Mouse (Mus musculus): ENCODE results near the gene Tbrg1.
A peak's percentile ranks its signal among the peaks of the same experiment; 100 is the strongest.

The Tbrg1 gene

DNA sequence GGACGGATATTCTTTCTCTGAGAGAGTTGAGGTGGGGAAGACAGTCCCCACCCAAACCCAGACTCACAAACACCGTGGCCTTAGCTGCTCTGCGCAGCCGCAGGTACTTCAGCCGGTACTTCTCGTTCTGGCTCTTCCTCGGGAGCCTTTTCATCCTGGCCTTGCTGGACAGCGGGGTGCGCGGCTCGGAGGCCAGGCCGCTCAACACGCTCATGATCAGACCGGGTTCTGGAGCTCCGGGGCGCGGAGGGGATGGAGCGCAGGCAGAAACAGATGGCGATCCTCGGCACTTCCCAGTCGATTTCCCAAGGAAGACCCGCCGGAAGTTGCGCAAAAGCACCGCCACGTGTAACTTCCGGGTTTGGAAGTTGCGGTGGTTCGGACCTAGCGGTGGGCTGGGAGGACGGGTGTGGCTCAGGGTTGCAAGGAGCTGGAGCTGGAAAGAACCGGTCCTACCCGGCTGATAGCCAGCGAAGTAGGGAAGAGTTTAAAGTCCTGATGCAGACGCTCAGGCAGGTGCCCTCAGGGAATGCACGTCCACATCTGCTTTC lies at the start of gene Tbrg1:
Gene Tbrg1 (minus strand): TSS at position 382 of the 551 bp plus-strand sequence.
- peak; percentile 68 for DNase-seq

GRCm38 (mm10) chr9:37689970-37690686 lies 33.0 kb upstream of the Tbrg1 start:
- no peak for DNase-seq

DNA sequence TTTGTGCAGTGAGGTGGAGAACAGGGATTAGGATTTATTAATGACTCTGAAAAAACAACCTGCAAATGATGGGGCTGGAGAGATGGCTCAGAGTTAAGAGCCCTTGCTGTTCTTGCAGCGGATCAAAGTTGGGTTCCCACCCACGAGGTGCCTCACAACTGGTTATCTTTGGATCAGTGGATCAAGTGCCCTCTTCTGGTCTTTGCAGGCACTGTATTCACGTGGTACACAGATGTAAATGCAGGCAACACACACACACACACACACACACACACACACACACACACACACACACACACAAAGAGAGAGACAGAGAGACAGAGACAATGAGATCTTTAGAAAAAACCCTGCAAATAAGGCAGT lies 30.8 kb upstream of the Tbrg1 start:
- DNase-seq: no peak

GRCm38 (mm10) chr9:37687288-37687940 lies 30.3 kb upstream of the Tbrg1 start:
- DNase-seq: no peak

GRCm38 (mm10) chr9:37681123-37681522 lies 24.0 kb upstream of the Tbrg1 start:
- no peak for DNase-seq

- DNase-seq: no peak
Measured at GRCm38 (mm10) chr9:37675287-37675686, 18.2 kb upstream of the Tbrg1 start.

DNA sequence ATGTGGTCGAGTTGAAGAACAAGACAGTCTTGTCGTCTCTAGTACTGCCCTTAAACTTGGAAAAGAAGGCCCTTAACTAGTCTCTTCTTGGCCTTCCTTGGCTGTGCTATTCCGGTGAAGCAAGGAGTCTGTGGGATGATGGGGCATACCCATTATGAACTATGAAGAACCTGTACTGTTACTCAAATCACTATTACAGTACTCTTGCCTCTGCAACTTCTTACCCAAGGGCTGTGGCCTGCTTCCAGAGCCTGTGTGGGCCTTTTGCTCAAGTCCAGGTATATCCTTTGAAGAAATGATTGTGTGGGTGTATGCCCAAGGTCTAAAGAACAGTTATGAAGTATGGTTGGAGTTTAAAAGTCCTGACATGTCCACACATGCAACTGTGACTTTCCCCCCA lies 13.1 kb upstream of the Tbrg1 start:
- DNase-seq: no peak

- no peak for DNase-seq
Measured at GRCm38 (mm10) chr9:37669678-37670077, 12.6 kb upstream of the Tbrg1 start.

- DNase-seq: no peak
Measured at GRCm38 (mm10) chr9:37669115-37669514, 12.0 kb upstream of the Tbrg1 start, which contains the start of gene Panx3. Gene Panx3, minus strand, starts transcription at chr9:37669235.

DNA sequence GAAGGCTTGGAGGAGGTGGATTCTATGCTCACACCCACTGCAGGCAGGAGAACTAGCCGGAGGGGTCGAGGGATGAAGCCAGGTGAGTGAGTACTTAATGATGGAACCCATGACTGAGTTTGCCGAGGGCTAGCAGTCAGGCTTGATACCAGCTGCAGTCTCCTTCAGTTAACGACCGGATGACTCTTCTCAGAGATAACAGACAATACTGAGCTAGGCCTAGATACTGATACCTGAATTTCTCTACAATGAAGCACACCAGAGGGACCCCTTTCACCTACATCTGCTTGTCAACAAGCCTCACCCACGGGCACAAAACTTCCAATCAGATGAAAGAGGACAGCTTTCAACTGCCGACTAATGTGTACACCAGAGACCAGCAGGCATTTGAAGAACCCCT lies 8.9 kb upstream of the Tbrg1 start:
- DNase-seq: no peak

DNA sequence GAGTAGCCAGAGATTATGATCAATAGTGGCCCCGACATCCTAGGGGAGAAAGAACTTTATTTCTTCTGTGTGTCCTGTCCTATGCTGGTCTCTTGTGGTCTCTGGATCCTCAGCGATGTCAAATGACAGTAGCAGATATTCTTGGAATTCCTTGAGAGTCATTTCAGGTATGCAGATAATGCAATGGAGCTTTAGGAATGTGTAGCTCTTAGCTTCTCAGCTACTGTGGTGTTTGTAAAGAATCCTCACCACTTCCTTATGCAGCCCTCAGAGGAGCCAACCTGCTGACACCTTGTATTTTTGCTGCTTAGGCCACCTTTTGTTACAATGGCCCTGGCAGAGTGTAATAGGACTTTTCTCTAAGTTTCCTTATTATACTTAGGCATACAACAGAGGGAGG lies 7.5 kb upstream of the Tbrg1 start:
- no peak for DNase-seq

- DNase-seq: no peak
Measured at GRCm38 (mm10) chr9:37663210-37663609, 6.1 kb upstream of the Tbrg1 start.

- DNase-seq: no peak
Measured at GRCm38 (mm10) chr9:37659413-37659812, 2.3 kb upstream of the Tbrg1 start.

- DNase-seq: no peak
Measured at GRCm38 (mm10) chr9:37656439-37656881, 652 bp downstream of the Tbrg1 start.

- no peak for DNase-seq
Measured at GRCm38 (mm10) chr9:37655961-37656360, 1.2 kb downstream of the Tbrg1 start.

DNA sequence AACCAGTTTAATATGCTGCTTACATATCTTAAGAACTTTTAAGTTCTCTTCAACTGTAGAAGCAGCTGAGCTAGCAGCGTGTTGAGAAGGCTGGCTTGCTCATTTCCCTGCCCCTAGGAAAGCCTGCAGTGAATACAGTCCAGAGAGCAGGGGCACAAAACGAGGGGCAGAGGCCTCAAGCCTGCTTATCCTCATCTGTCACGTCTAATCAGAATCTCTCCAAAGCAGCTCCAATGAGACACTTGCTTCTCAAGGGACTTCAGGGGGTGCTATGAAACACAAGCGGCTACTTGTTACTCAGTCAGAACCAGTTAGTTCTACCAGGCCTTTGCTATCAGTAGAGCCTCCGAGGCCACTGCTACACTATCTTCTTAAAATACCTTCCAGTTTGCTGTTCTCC lies 3.3 kb downstream of the Tbrg1 start:
- no peak for DNase-seq

- DNase-seq: no peak
Measured at GRCm38 (mm10) chr9:37650639-37651038, 6.5 kb downstream of the Tbrg1 start.

- DNase-seq: no peak
Measured at GRCm38 (mm10) chr9:37646246-37646645, 10.9 kb downstream of the Tbrg1 start.

DNA sequence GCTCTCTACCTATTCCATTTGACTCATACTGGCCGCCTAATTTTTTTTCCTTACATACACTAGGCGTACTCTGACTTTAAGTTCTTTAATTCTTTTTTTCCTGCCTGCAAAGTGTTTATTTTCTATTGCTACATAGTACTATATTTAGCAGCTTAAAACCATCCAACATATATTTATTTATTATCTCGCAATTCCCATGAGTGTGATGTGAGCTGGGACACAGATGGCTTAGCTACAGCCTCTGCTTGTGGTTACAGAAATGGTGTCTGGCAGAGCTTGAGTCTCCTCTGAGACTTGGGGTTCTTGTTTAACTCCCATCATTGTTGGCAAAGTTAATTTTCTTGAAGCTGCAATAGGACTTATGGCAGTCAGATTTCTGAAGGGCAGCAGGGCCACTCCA lies 18.4 kb downstream of the Tbrg1 start:
- no peak for DNase-seq

DNA sequence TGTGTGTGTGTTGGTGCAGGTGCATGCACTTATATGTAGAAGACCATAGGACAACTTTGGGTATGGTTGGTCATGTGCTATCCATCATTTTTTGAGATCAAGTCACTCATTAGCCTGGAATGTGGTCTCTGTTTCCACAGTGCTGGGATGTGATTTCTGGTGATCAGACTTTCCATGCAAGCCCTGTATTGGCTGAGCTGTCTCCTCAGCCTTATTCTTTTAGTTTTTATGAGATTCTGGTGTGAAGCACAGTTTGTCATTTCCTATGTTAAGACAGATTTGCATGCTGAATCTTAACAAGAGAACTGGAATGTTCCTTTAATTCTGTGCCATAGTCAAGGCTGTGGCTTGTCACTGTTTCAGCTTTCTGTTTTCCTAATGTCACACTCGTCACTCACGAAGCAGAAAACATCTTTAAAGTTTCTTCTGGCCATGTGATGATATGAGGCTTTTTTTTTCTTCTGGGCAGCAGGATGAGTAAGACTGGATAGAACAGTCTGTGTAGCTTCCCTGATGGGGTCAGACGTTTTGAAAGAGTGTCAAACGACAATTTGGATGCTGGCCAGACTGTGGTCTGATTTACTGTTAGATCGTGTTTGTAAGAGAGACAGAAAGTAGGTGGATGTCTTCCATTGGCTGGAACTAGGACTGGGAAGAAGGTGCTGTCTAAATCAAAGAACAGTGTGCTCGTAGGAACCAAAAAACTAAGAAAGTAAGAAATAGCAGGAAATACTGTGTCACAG lies 20.1 kb downstream of the Tbrg1 start:
- DNase-seq: no peak

DNA sequence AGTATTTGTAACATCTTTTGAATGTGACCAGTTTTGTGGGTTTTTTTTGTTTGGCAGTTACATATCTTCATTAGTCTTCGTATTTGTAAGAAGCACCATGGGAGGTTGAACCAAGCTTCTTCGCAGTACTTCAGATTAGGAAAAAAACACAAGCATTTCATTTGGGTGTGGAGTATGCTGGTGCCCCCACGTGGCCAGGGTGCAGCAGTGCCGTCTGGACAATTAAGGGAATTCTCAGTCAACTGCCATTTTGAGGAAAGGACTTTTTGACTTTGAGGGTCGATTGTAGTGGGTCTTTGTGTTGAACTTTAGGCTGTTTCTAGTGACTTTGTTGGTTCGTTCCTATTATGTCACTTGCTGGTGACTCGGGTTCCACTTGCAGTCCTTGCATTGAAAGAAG lies 20.8 kb downstream of the Tbrg1 start:
- peak; percentile 61 for DNase-seq

GRCm38 (mm10) chr9:37634269-37634668 lies 22.8 kb downstream of the Tbrg1 start:
- no peak for DNase-seq

- no peak for DNase-seq
Measured at GRCm38 (mm10) chr9:37632305-37632704, 24.8 kb downstream of the Tbrg1 start.

- DNase-seq: no peak
Measured at GRCm38 (mm10) chr9:37629941-37630340, 27.2 kb downstream of the Tbrg1 start.

Data from cerebellum, adult 8-10 months (tissue).